Mouse (Mus musculus): Measurements from ENCODE around the gene Trmt10a. TPM values are rescaled to one million over a fixed set of nuclear protein-coding genes. Genes with fewer than 3 reads are reported as not detected.

Trmt10a gene
- polyA plus RNA-seq, 1 experiment, result 2.1 TPM

- 3% methylated on average over 12 of the region's 12 CpGs for WGBS
- Histone ChIP-seq H3K4me3 (ENCODE audit: control insufficient read depth, insufficient read depth, low read length) (peak overlapping the region; percentile 84), H3K27me3 (ENCODE audit: control insufficient read depth, insufficient read depth, low read length) (no peaks in the 10 kb centered on the region), H3K36me3 (ENCODE audit: control insufficient read depth, insufficient read depth, low read length) (no peaks in the 10 kb centered on the region), H3K27ac (ENCODE audit: control insufficient read depth, insufficient read depth, low read length) (peak overlapping the region; percentile 70; the same call in 1 of the 2 replicates), H3K4me1 (replicated peaks; ENCODE audit: control insufficient read depth, insufficient read depth, low read length) (no peaks in the 10 kb centered on the region)
- no peak for DNase-seq
- TF ChIP-seq POLR2A (IDR thresholded peaks at IDR 0.05; ENCODE audit: control insufficient read depth, extremely low read depth, insufficient read depth, low read length, poor library complexity) (no peak), CTCF (IDR thresholded peaks at IDR 0.05; ENCODE audit: borderline replicate concordance, control insufficient read depth, extremely low read depth, insufficient read depth, low read length, poor library complexity) (no peak)
Measured at GRCm38 (mm10) chr3:138142733-138143314, 424 bp upstream of the Trmt10a start.

GRCm38 (mm10) chr3:138144060-138144641 lies 903 bp downstream of the Trmt10a start:
- TF ChIP-seq CTCF (IDR thresholded peaks at IDR 0.05; ENCODE audit: borderline replicate concordance, control insufficient read depth, extremely low read depth, insufficient read depth, low read length, poor library complexity), result no peak; the same call in 1 of the 2 replicates
- TF ChIP-seq POLR2A (IDR thresholded peaks at IDR 0.05; ENCODE audit: control insufficient read depth, extremely low read depth, insufficient read depth, low read length, poor library complexity), result no peak
- Histone ChIP-seq H3K27ac (ENCODE audit: control insufficient read depth, insufficient read depth, low read length) (peak overlapping the region; percentile 93), H3K4me1 (replicated peaks; ENCODE audit: control insufficient read depth, insufficient read depth, low read length) (no peaks in the 10 kb centered on the region), H3K36me3 (ENCODE audit: control insufficient read depth, insufficient read depth, low read length) (no peaks in the 10 kb centered on the region), H3K4me3 (ENCODE audit: control insufficient read depth, insufficient read depth, low read length) (peak overlapping the region; percentile 85), H3K27me3 (ENCODE audit: control insufficient read depth, insufficient read depth, low read length) (no peaks in the 10 kb centered on the region)
- DNase-seq, result no peak
- under 1% methylated on average over 18 of the region's 18 CpGs for WGBS

- WGBS, result under 1% methylated on average over 8 of the region's 8 CpGs
- Histone ChIP-seq H3K27me3 (ENCODE audit: control insufficient read depth, insufficient read depth, low read length) (no peaks in the 10 kb centered on the region), H3K27ac (ENCODE audit: control insufficient read depth, insufficient read depth, low read length) (peak within 1 kb of the TSS; percentile 93), H3K4me3 (ENCODE audit: control insufficient read depth, insufficient read depth, low read length) (peak within 1 kb of the TSS; percentile 85), H3K4me1 (replicated peaks; ENCODE audit: control insufficient read depth, insufficient read depth, low read length) (no peaks in the 10 kb centered on the region), H3K36me3 (ENCODE audit: control insufficient read depth, insufficient read depth, low read length) (no peaks in the 10 kb centered on the region)
- DNase-seq, result peak; percentile 79
- no peak for TF ChIP-seq CTCF (IDR thresholded peaks at IDR 0.05; ENCODE audit: borderline replicate concordance, control insufficient read depth, extremely low read depth, insufficient read depth, low read length, poor library complexity)
- TF ChIP-seq POLR2A (IDR thresholded peaks at IDR 0.05; ENCODE audit: control insufficient read depth, extremely low read depth, insufficient read depth, low read length, poor library complexity), result no peak
Measured at GRCm38 (mm10) chr3:138144642-138145171, 1.5 kb downstream of the Trmt10a start, which contains the start of gene Mttp. Gene Mttp (minus strand): TSS chr3:138144968.

GRCm38 (mm10) chr3:138148811-138149210 lies 5.6 kb downstream of the Trmt10a start:
- no peaks in the 10 kb centered on the region; the same call in 1 of the 2 replicates for H3K36me3 ChIP-seq (ENCODE audit: control insufficient read depth, insufficient read depth, low read length)
- no peak overlapping the region for H3K4me3 ChIP-seq (ENCODE audit: control insufficient read depth, insufficient read depth, low read length)
- 92% methylated on average over 2 of the region's 2 CpGs for WGBS
- no peak for DNase-seq
- H3K27ac ChIP-seq (ENCODE audit: control insufficient read depth, insufficient read depth, low read length), result no peak overlapping the region
- H3K27me3 ChIP-seq (ENCODE audit: control insufficient read depth, insufficient read depth, low read length), result no peaks in the 10 kb centered on the region
- no peaks in the 10 kb centered on the region for H3K4me1 ChIP-seq (replicated peaks; ENCODE audit: control insufficient read depth, insufficient read depth, low read length)
- TF ChIP-seq POLR2A (IDR thresholded peaks at IDR 0.05; ENCODE audit: control insufficient read depth, extremely low read depth, insufficient read depth, low read length, poor library complexity), result no peak

GRCm38 (mm10) chr3:138155062-138155461 lies 11.8 kb downstream of the Trmt10a start:
- H3K27me3 ChIP-seq (ENCODE audit: control insufficient read depth, insufficient read depth, low read length), result no peaks in the 10 kb centered on the region
- H3K27ac ChIP-seq (ENCODE audit: control insufficient read depth, insufficient read depth, low read length), result no peak overlapping the region
- H3K36me3 ChIP-seq (ENCODE audit: control insufficient read depth, insufficient read depth, low read length), result no peaks in the 10 kb centered on the region; the same call in 1 of the 2 replicates
- WGBS, result 95% methylated on average over 4 of the region's 4 CpGs
- TF ChIP-seq CTCF (IDR thresholded peaks at IDR 0.05; ENCODE audit: borderline replicate concordance, control insufficient read depth, extremely low read depth, insufficient read depth, low read length, poor library complexity) (no peak), POLR2A (IDR thresholded peaks at IDR 0.05; ENCODE audit: control insufficient read depth, extremely low read depth, insufficient read depth, low read length, poor library complexity) (no peak)
- DNase-seq, result no peak
- H3K4me3 ChIP-seq (ENCODE audit: control insufficient read depth, insufficient read depth, low read length), result no peak overlapping the region
- no peaks in the 10 kb centered on the region for H3K4me1 ChIP-seq (replicated peaks; ENCODE audit: control insufficient read depth, insufficient read depth, low read length)

- H3K36me3 ChIP-seq (ENCODE audit: control insufficient read depth, insufficient read depth, low read length), result no peaks in the 10 kb centered on the region
- DNase-seq, result no peak
- 91% methylated on average over 10 of the region's 10 CpGs for WGBS
Measured at GRCm38 (mm10) chr3:138156651-138157050, 13.4 kb downstream of the Trmt10a start.

More at GRCm38 (mm10) chr3:138156651-138157050, 13.4 kb downstream of the Trmt10a start:
- H3K27ac ChIP-seq (ENCODE audit: control insufficient read depth, insufficient read depth, low read length), result no peak overlapping the region
- H3K4me1 ChIP-seq (replicated peaks; ENCODE audit: control insufficient read depth, insufficient read depth, low read length), result no peaks in the 10 kb centered on the region
- no peak overlapping the region for H3K4me3 ChIP-seq (ENCODE audit: control insufficient read depth, insufficient read depth, low read length)
- TF ChIP-seq CTCF (IDR thresholded peaks at IDR 0.05; ENCODE audit: borderline replicate concordance, control insufficient read depth, extremely low read depth, insufficient read depth, low read length, poor library complexity), result no peak
- no peak for TF ChIP-seq POLR2A (IDR thresholded peaks at IDR 0.05; ENCODE audit: control insufficient read depth, extremely low read depth, insufficient read depth, low read length, poor library complexity)
- no peaks in the 10 kb centered on the region for H3K27me3 ChIP-seq (ENCODE audit: control insufficient read depth, insufficient read depth, low read length)

Data from thymus, adult 2 months (tissue).